18 mouse cellular contexts compared by ENCODE assay signal in the genomic region with DNA sequence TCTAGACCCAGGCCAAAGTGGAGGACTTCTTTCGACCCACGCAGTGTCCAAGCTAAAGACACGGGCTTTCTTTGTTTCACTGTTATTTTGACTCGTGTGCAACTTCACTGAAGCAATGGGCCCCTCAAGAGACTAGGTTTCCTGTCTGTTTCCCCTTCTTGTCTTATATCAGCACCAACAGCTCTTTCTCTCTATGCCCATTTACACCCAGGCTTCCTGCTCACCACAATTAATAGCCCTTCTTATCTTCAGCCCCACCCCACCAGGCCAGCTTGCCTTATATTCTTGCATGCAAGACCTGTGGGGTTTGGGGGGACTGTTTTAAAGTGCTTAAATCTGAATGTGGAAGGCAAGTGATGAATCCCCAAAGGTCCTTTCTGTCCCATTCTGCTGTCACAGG. TPM values are rescaled to one million over a fixed set of nuclear protein-coding genes. Genes with fewer than 3 reads are reported as not detected.
DNase-seq lines count a peak whose midpoint lies in the region; ATAC-seq and TF ChIP-seq lines count a peak whose summit lies in the region.
"Had no signal": no experiment of that assay in that cellular context is flagged by ENCODE, and none has a peak within 500 bp of the region (broad histone marks: within the 10 kb centered on the region; RNA-seq: fewer than 3 reads in every experiment).

No protein-coding gene starts in this region.

- 57% methylated on average over 4 of the region's 4 CpGs for WGBS in heart, postnatal 0 days
- WGBS in liver, embryonic 14.5 days (ENCODE audit: insufficient replicate concordance), result 13% methylated on average over 4 of the region's 4 CpGs
- 82% methylated on average over 4 of the region's 4 CpGs for WGBS in forebrain, embryonic 11.5 days

- no peaks in the 10 kb centered on the region for H3K36me3 ChIP-seq in heart, postnatal 0 days (replicated peaks; ENCODE audit: control insufficient read depth, insufficient read depth, low read length)
- H3K36me3 ChIP-seq in liver, embryonic 14.5 days (replicated peaks; ENCODE audit: control insufficient read depth, insufficient read depth, low read depth), result no peaks in the 10 kb centered on the region
- no peaks in the 10 kb centered on the region for H3K36me3 ChIP-seq in forebrain, embryonic 11.5 days (ENCODE audit: control insufficient read depth, insufficient read depth, low read length)

- DNase-seq in heart, postnatal 0 days (ENCODE audit: low spot score), result peak; percentile 39
- no peak for DNase-seq in heart, adult 9 months (ENCODE audit: low spot score in 2 of 2)
- DNase-seq in liver, embryonic 14.5 days (ENCODE audit: low read depth in 3 of 3, low spot score in 3 of 3), result peak; percentile 55
- DNase-seq in yolk sac, embryonic 10.5 days (ENCODE audit: low spot score), result peak; percentile 55
- no peak for DNase-seq in adrenal gland, postnatal 36 days
- no peak for DNase-seq in forebrain, embryonic 11.5 days (ENCODE audit: low spot score)
- DNase-seq: cerebellum, postnatal 36 days; heart, postnatal 4 days; layer of hippocampus, adult 9-11 months; thymus, adult 18-20 months had no signal

- H3K27ac ChIP-seq in heart, postnatal 0 days (ENCODE audit: low read depth), result no peak overlapping the region
- peak overlapping the region; percentile 52; the same call in 1 of the 2 replicates for H3K27ac ChIP-seq in liver, embryonic 14.5 days
- no peak overlapping the region for H3K27ac ChIP-seq in forebrain, embryonic 11.5 days (ENCODE audit: low read depth, low read length)
- H3K27ac ChIP-seq: macrophage had no signal

- H3K4me2 ChIP-seq in heart, postnatal 0 days (ENCODE audit: low read depth, low read length), result no peak overlapping the region
- peak overlapping the region; percentile 40 for H3K4me2 ChIP-seq in liver, embryonic 14.5 days (ENCODE audit: low read depth)
- H3K4me2 ChIP-seq in forebrain, embryonic 11.5 days (ENCODE audit: low read depth, low read length, severe bottlenecking), result no peak overlapping the region

- ATAC-seq in heart, postnatal 0 days (ENCODE audit: insufficient read depth, low read depth), result peak; percentile 40; the same call in 1 of the 2 replicates
- ATAC-seq in common myeloid progenitor, adult 5-6 weeks (replicated peaks; ENCODE audit: low read depth, poor library complexity, severe bottlenecking), result peak; percentile 95
- peak; percentile 83 for ATAC-seq in liver, embryonic 14.5 days (ENCODE audit: insufficient read depth)
- no peak for ATAC-seq in forebrain, embryonic 11.5 days (replicated peaks; ENCODE audit: low FRiP score)
- ATAC-seq: forebrain, embryonic 14.5 days had no signal

- TF ChIP-seq CTCF in heart, postnatal 0 days (IDR thresholded peaks at IDR 0.05; ENCODE audit: low read depth), result no peak
- no peak for TF ChIP-seq CTCF in liver, embryonic 14.5 days (IDR thresholded peaks at IDR 0.05; ENCODE audit: low read depth)

- H3K27me3 ChIP-seq in heart, postnatal 0 days (ENCODE audit: control insufficient read depth, insufficient read depth, low read length), result no peaks in the 10 kb centered on the region
- no peaks in the 10 kb centered on the region for H3K27me3 ChIP-seq in liver, embryonic 14.5 days (ENCODE audit: control insufficient read depth, insufficient read depth, low read length)
- no peaks in the 10 kb centered on the region for H3K27me3 ChIP-seq in forebrain, embryonic 11.5 days (ENCODE audit: control insufficient read depth, insufficient read depth, low read length)

- no peak overlapping the region for H3K4me3 ChIP-seq in heart, postnatal 0 days (ENCODE audit: low read depth, low read length)
- no peak overlapping the region for H3K4me3 ChIP-seq in liver, embryonic 14.5 days (ENCODE audit: insufficient read depth in 1 of 2, low read depth in 2 of 2, low read length in 2 of 2)
- H3K4me3 ChIP-seq in forebrain, embryonic 11.5 days (ENCODE audit: low read depth, low read length), result no peak overlapping the region

- no peak for TF ChIP-seq EP300 in heart, postnatal 0 days (IDR thresholded peaks at IDR 0.05; ENCODE audit: low read depth)
- TF ChIP-seq EP300 in liver, embryonic 14.5 days (IDR thresholded peaks at IDR 0.05; ENCODE audit: low read depth), result peak; percentile 85

- no peak overlapping the region for H3K9ac ChIP-seq in heart, postnatal 0 days (replicated peaks; ENCODE audit: low read depth, low read length)
- peak overlapping the region; percentile 18; the same call in 1 of the 2 replicates for H3K9ac ChIP-seq in liver, embryonic 14.5 days (replicated peaks)
- no peak overlapping the region for H3K9ac ChIP-seq in forebrain, embryonic 11.5 days (ENCODE audit: low read length)

- H3K9me3 ChIP-seq in heart, postnatal 0 days (replicated peaks; ENCODE audit: control insufficient read depth, low read length), result no peaks in the 10 kb centered on the region
- H3K9me3 ChIP-seq in liver, embryonic 14.5 days (ENCODE audit: control insufficient read depth, low read length), result no peaks in the 10 kb centered on the region
- H3K9me3 ChIP-seq in forebrain, embryonic 11.5 days (ENCODE audit: control insufficient read depth, low read length), result no peaks in the 10 kb centered on the region

- peaks cover 9% of the 10 kb centered on the region; the same call in 1 of the 2 replicates for H3K4me1 ChIP-seq in heart, postnatal 0 days (ENCODE audit: control insufficient read depth, insufficient read depth)
- H3K4me1 ChIP-seq in liver, embryonic 14.5 days (replicated peaks; ENCODE audit: control insufficient read depth in 2 of 2, insufficient read depth in 2 of 2, low read length in 1 of 2), result peaks cover 36 to 52% of the 10 kb centered on the region in 2 experiments
- no peaks in the 10 kb centered on the region for H3K4me1 ChIP-seq in forebrain, embryonic 11.5 days (replicated peaks; ENCODE audit: control insufficient read depth, insufficient read depth, low read length)

RNA-seq across cellular contexts. Expression of gene Rbp2, which starts 3.6 kb away (rescaled TPM):
- not detected in 2 replicates for total RNA-seq in heart, postnatal 0 days (2014; rRNA removed; ENCODE audit: low replicate concordance)
- polyA plus RNA-seq in heart, postnatal 0 days (2015; fragmentation: Nextera tagmentation; extraction: Ambion mirVana), result 0.21 TPM in 1 of 2 replicates, not detected in the other
- not detected in 2 replicates for total RNA-seq in common myeloid progenitor, adult 5-6 weeks (2017)
- polyA plus RNA-seq in liver, embryonic 14.5 days (2012; rRNA removed), result 3.3 and 7.4 TPM in 2 replicates
- polyA plus RNA-seq in liver, embryonic 14.5 days (2014; fragmentation: Nextera tagmentation; extraction: Ambion mirVana), result 3.8 and 5.1 TPM in 2 replicates
- total RNA-seq in adrenal gland, postnatal 36 days (2021), result not detected
- polyA plus RNA-seq in forebrain, embryonic 11.5 days (2014; fragmentation: Nextera tagmentation; extraction: Ambion mirVana), result not detected in 2 replicates
- total RNA-seq: adrenal gland, adult 18-20 months; gastrocnemius, adult 18-20 months; heart, postnatal 4 days; left cerebral cortex, postnatal 10 days; liver, adult 2 months; midbrain, postnatal 0 days had no signal
- polyA plus RNA-seq: liver, adult 2 months; macrophage had no signal

Comparison
In these comparisons a context has a peak if more than half of its experiments do, and no peak if none do; other contexts are left out.
1. DNase-seq: peak in heart, postnatal 0 days (single experiment), liver, embryonic 14.5 days (3 of 3) and yolk sac, embryonic 10.5 days (single experiment); none in heart, adult 9 months (0 of 2), adrenal gland, postnatal 36 days (0 of 2) and forebrain, embryonic 11.5 days (single experiment).